Mouse (Mus musculus): ENCODE results near the gene Slc19a2. TPM values are rescaled to one million over a fixed set of nuclear protein-coding genes. Genes with fewer than 3 reads are reported as not detected.

Gene Slc19a2
- polyA plus RNA-seq, 1 experiment = 38.3 TPM

DNA sequence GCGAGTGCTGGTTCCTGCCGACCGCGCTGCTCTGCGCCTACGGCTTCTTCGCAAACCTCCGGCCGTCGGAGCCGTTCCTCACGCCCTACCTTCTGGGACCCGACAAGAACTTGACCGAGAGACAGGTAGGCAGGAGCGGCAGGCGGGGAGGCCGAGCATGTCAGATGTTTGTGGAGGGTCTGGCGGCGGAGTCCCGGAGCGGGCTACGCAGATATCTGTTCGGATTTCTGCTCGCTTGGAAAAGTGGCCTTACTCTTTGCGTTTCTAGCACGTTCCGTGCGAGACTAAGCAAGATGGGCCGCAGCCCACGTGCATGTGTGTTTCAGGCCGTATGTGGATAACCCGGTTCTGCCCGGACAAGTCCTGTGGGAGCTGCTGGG, 476 bp downstream of the Slc19a2 start:
- peak overlapping the region; percentile 39 for H3K27ac ChIP-seq (ENCODE audit: insufficient read depth, low read length)
- H3K4me3 ChIP-seq (ENCODE audit: insufficient read depth, low read length) = peak overlapping the region; percentile 90
- peaks cover 4% of the 10 kb centered on the region; the same call in 1 of the 2 replicates for H3K4me1 ChIP-seq (ENCODE audit: control insufficient read depth, insufficient read depth, low read length)
- no peak; the same call in 1 of the 2 replicates for TF ChIP-seq POLR2A (IDR thresholded peaks at IDR 0.05; ENCODE audit: low read depth, low read length)
- TF ChIP-seq CTCF (IDR thresholded peaks at IDR 0.05; ENCODE audit: borderline replicate concordance, insufficient read depth, low read length) = no peak

DNA sequence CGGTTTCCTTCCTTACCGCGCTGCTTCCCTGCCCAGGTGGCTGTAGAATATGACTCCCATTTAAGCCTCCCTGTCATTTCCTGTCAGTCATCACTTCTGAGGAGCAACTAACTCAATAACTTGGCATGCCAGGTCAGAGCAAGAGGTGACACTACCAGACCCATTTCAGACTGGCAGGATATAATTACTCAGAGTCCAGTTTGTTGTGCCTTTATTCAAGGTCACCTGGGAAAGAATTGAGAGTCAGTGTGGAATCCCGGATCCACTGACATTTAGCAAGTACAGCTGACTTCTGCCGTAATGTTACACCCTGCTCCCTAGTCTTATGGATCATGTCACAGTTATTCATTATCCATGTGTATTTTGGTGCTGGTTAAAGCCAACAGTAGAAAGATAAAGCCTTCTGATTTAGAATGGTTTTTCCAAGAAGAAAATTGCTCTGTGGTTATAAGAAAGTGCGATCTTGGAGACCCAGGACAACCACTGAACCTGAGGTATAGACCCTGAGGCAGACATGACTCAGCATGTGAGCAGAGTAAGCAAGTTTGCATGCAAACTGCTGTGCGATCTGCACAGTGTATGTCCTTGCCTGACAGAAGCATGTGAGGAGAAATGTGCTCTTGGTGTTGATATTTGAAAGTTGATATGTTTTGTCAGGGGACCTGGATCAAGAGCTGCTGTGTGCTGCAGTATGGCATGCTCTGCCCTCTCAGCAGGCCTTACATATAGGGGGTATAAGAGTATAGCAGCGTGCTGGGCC, 1.7 kb downstream of the Slc19a2 start:
- Histone ChIP-seq H3K27ac (ENCODE audit: insufficient read depth, low read length) (no peak overlapping the region), H3K4me3 (ENCODE audit: insufficient read depth, low read length) (peak overlapping the region; percentile 90), H3K4me1 (ENCODE audit: control insufficient read depth, insufficient read depth, low read length) (peaks cover 4% of the 10 kb centered on the region; the same call in 1 of the 2 replicates)
- TF ChIP-seq POLR2A (IDR thresholded peaks at IDR 0.05; ENCODE audit: low read depth, low read length) (no peak), CTCF (IDR thresholded peaks at IDR 0.05; ENCODE audit: borderline replicate concordance, insufficient read depth, low read length) (no peak)

DNA sequence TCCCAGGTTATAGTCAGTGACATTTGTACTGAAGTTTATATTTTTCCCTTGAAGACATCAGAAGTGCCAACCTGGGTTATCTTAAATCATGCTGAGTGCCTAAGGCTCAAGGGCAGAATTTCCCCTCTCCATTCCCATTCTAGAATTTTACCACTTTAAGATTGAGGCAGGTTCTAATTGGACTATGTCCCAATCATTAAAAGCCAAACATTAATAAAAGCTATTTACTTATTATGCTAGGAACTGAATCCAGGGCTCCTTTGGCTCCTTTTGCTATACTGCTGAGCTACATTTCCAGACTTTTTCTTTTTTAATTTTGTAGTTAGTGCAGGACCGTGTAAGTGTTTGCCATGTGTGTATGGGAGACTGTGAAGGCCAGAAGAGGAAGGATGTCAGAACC, 2.6 kb downstream of the Slc19a2 start:
- peaks cover 4% of the 10 kb centered on the region; the same call in 1 of the 2 replicates for H3K4me1 ChIP-seq (ENCODE audit: control insufficient read depth, insufficient read depth, low read length)
- H3K4me3 ChIP-seq (ENCODE audit: insufficient read depth, low read length) = no peak overlapping the region; the same call in 1 of the 2 replicates
- TF ChIP-seq POLR2A (IDR thresholded peaks at IDR 0.05; ENCODE audit: low read depth, low read length) (no peak), CTCF (IDR thresholded peaks at IDR 0.05; ENCODE audit: borderline replicate concordance, insufficient read depth, low read length) (no peak)
- no peak overlapping the region for H3K27ac ChIP-seq (ENCODE audit: insufficient read depth, low read length)

GRCm38 (mm10) chr1:164252551-164252950, 3.7 kb downstream of the Slc19a2 start:
- H3K4me1 ChIP-seq (ENCODE audit: control insufficient read depth, insufficient read depth, low read length) = peaks cover 3% of the 10 kb centered on the region; the same call in 1 of the 2 replicates
- no peak overlapping the region for H3K4me3 ChIP-seq (ENCODE audit: insufficient read depth, low read length)
- no peak for TF ChIP-seq POLR2A (IDR thresholded peaks at IDR 0.05; ENCODE audit: low read depth, low read length)
- no peak for TF ChIP-seq CTCF (IDR thresholded peaks at IDR 0.05; ENCODE audit: borderline replicate concordance, insufficient read depth, low read length)
- H3K27ac ChIP-seq (ENCODE audit: insufficient read depth, low read length) = no peak overlapping the region

DNA sequence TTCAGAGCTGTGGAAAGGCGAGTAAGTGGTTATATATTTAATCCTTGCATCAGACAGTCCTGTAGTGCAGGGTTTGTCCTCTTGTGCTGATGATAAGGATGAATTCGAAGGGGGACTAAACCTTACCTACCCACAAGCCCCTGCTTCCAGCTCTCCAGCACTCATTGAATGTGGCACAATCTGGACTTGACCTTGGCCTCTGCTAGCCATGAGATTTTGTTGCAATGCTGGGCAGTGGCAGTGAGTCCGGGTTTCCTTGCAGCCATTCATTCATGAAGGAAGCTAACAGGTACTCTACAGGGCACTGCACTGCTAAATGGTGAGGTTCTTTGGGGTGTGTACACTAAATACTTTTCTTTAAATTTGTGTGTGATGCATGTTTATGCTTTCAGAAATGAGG, 6.0 kb downstream of the Slc19a2 start:
- H3K4me1 ChIP-seq (ENCODE audit: control insufficient read depth, insufficient read depth, low read length) = no peaks in the 10 kb centered on the region; the same call in 1 of the 2 replicates
- H3K27ac ChIP-seq (ENCODE audit: insufficient read depth, low read length) = no peak overlapping the region
- no peak overlapping the region for H3K4me3 ChIP-seq (ENCODE audit: insufficient read depth, low read length)
- no peak for TF ChIP-seq CTCF (IDR thresholded peaks at IDR 0.05; ENCODE audit: borderline replicate concordance, insufficient read depth, low read length)
- no peak for TF ChIP-seq POLR2A (IDR thresholded peaks at IDR 0.05; ENCODE audit: low read depth, low read length)

DNA sequence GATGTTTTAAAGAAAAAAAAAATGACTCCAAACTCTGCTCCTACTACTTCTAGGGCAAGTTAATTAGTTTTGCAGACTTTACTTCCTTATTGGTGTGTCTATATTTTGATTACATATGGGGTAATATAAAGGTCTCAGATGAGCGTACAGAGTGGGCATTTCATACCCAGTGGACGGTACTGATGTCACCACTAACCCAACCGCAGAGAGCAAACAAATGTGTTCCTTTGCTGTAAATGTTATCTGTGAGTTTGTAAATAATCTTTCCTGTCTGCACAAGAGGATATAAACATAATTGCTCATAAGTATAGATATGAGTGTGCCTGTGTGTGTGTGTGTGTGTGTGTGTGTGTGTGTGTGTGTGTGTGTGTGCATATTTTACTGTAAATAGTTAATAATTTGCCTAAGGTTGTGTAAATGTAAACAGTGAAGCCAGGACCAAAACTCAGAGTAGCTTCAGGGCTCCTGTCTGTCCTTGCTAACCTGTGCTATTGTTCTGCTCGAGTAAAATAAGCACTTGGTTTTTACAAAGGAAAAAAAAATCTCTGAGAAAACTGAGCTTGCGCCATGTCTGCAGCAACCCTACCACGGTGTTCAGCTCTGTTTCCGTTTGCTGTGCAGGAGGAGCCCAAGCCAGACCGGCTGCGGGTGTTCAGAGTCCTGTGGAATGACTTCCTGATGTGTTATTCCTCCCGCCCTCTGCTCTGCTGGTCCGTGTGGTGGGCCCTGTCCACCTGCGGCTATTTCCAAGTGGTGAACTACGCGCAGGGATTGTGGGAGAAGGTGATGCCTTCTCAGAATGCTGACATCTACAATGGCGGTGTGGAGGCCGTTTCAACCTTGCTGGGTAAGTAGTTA, 11.6 kb downstream of the Slc19a2 start:
- H3K4me1 ChIP-seq (ENCODE audit: control insufficient read depth, insufficient read depth, low read length) = peaks cover 2% of the 10 kb centered on the region; the same call in 1 of the 2 replicates
- TF ChIP-seq CTCF (IDR thresholded peaks at IDR 0.05; ENCODE audit: borderline replicate concordance, insufficient read depth, low read length) (no peak), POLR2A (IDR thresholded peaks at IDR 0.05; ENCODE audit: low read depth, low read length) (no peak)

DNA sequence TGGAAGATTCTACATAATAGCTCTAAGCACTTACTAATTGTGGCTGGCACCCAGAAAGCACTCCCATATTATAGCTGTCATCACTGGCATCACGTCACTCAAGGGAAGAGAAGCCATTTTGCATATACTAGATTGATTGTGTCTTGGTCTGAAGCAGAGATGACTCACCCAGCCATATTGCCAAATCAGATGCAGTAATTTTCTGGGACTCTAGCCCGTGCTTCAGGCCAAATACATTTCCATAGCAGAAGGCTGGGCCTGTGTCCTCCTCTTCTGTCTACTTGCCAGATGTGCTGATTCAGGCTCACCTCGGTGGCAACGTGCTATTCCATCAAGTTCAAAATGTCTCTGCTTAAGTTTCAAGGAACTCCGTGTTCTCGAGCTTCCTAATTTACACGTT, 12.7 kb downstream of the Slc19a2 start:
- TF ChIP-seq CTCF (IDR thresholded peaks at IDR 0.05; ENCODE audit: borderline replicate concordance, insufficient read depth, low read length) (no peak), POLR2A (IDR thresholded peaks at IDR 0.05; ENCODE audit: low read depth, low read length) (no peak)
- Histone ChIP-seq H3K4me3 (ENCODE audit: insufficient read depth, low read length) (no peak overlapping the region), H3K4me1 (ENCODE audit: control insufficient read depth, insufficient read depth, low read length) (peaks cover 2% of the 10 kb centered on the region; the same call in 1 of the 2 replicates), H3K27ac (ENCODE audit: insufficient read depth, low read length) (no peak overlapping the region)

More for the DNA sequence above, 11.6 kb downstream of the Slc19a2 start:
- H3K27ac ChIP-seq (ENCODE audit: insufficient read depth, low read length) = no peak overlapping the region
- no peak overlapping the region for H3K4me3 ChIP-seq (ENCODE audit: insufficient read depth, low read length)

- TF ChIP-seq POLR2A (IDR thresholded peaks at IDR 0.05; ENCODE audit: low read depth, low read length) = no peak
- Histone ChIP-seq H3K4me1 (ENCODE audit: control insufficient read depth, insufficient read depth, low read length) (no peaks in the 10 kb centered on the region; the same call in 1 of the 2 replicates), H3K4me3 (ENCODE audit: insufficient read depth, low read length) (no peak overlapping the region), H3K27ac (ENCODE audit: insufficient read depth, low read length) (no peak overlapping the region)
Observed at GRCm38 (mm10) chr1:164270941-164271340, 22.1 kb downstream of the Slc19a2 start.

DNA sequence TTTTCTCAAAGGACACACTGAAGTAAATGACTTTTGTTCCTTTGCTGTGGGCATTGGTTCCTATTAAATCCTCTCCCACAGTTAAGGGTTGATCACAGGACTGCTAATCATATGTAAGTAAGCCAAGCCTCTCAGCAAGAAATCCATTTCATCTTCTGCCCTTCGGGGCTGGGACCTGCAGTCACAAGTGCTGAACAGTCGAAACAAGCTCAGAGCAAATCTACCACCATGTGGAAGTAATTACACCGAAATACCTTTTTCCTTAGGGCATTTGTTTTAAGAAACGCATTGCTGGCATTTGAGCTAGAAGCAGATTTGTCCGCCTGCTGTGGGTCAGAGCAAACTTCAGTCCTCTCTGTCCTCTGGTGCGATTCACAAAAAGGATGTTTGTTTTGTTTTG, 24.8 kb downstream of the Slc19a2 start:
- Histone ChIP-seq H3K4me1 (ENCODE audit: control insufficient read depth, insufficient read depth, low read length) (peaks cover 2% of the 10 kb centered on the region), H3K27ac (ENCODE audit: insufficient read depth, low read length) (no peak overlapping the region), H3K4me3 (ENCODE audit: insufficient read depth, low read length) (no peak overlapping the region)
- no peak for TF ChIP-seq POLR2A (IDR thresholded peaks at IDR 0.05; ENCODE audit: low read depth, low read length)
- no peak for TF ChIP-seq CTCF (IDR thresholded peaks at IDR 0.05; ENCODE audit: borderline replicate concordance, insufficient read depth, low read length)
